Mouse (Mus musculus): ENCODE data around the gene Sgpp2.

Sgpp2 gene

DNA sequence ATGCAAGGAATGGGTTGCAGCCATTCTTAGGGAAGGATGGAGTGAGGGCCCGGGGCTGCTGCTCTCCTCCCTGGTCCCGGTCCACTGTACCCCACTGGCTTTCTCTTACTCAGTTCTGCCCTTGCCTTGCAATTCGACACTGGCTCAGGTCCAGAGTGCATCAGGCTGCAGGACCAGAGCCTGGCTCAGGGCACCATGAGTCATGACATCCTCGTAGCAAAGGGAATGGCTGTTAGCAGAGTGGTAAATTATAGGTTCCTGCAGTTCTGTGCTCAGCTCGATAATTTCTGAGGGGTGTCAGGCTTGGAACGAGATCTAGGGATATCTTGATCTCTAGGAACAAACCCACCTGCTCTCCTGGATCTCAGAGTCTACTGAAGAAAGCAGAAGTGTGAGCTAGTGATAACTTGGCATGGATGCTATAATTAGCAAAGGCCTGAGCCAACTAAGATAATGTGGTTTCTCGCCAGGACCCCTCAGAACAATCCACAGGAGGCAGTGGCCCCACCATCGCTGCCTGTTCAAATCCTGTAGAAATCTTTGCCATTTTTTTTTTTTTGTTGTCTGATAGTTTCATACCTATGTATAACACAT lies 86.3 kb downstream of the Sgpp2 start:
- DNase-seq (ENCODE audit: low read depth in 1 of 2, low spot score in 2 of 2), result no peak

DNA sequence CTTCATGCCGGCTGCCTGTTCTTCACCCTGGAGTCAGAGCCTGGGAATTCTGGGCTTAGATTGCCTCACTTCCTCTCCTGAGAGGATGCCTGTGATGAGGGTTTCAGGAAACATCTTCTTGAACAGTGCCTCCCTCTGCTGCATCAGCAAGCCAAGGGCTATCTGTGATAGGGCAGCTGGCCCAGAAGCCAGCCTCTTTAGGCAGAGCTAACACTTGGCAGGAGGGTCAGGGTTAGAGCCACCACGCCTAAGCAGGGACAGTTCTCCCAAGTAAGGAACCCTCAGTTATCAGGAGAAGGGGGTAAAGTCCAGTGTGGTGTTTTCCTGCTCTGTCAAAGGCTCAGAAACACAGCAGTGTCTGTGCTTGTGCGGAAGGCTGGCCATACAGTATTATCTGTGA lies 89.6 kb downstream of the Sgpp2 start:
- DNase-seq (ENCODE audit: low read depth in 1 of 2, low spot score in 2 of 2), result no peak

GRCm38 (mm10) chr1:78401413-78401812 lies 91.3 kb downstream of the Sgpp2 start:
- no peak for DNase-seq (ENCODE audit: low read depth in 1 of 2, low spot score in 2 of 2)

DNA sequence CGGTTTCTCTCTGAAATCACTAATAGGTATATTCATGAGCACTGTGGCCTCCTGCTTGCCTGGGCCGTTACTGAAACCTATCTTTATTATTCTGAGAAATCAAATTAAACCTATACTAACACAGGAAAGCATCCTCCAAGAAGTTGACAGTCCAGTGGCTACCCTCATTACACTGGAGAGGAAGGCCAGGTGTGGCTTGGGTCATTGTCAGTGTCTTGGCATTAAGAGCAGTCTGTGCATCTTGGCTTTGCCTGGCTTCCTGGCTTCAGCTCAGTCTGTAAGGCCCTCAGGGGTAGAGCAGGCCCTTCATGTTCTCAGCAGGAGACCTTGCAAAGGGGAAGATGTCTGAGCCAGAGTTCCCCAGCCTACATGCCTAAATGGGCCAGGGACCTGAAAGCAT lies 99.3 kb downstream of the Sgpp2 start:
- no peak for DNase-seq (ENCODE audit: low read depth in 1 of 2, low spot score in 2 of 2)

DNA sequence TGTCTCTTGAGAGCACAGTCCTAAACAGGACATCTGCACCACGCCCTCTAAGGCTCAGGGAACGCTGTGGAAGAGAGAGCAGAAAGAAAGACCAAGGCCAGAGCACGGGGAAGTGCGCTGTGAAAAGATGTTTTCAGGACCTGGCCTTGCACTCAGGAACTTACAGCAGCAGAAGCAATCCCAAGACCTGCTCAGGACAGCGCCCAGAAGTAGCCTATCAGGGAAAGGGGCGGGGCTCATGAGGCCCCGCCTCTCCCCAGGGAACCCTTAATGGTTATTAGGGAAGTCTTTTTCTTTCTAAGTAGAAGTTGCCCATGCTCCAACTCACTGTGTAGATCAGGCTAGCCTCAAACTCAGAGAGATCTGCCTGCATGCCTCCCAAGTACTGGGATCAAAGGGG lies 102.5 kb downstream of the Sgpp2 start:
- DNase-seq (ENCODE audit: low read depth in 1 of 2, low spot score in 2 of 2), result no peak

DNA sequence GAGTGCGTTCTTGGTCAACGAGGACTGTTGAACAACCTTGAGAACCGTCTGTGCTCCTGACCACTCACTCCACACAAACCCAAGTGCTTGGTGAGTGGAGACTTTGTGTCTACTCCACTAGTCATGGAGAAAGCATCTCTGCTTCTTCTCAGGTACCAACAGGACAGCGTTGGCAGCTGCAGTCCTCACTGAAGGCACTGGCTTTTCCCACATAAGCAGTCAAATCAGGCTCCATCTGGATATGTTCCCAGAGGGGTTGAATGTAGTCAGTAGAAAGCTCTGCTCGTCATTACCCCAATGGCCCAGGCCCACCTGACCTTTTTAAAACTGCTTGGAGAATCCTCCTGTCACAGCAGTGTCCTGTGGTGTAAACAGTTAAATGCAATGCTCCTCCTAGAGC lies 104.3 kb downstream of the Sgpp2 start:
- DNase-seq (ENCODE audit: low read depth in 1 of 2, low spot score in 2 of 2), result no peak

GRCm38 (mm10) chr1:78417154-78417911 lies 107.2 kb downstream of the Sgpp2 start:
- DNase-seq (ENCODE audit: low read depth in 1 of 2, low spot score in 2 of 2), result no peak

GRCm38 (mm10) chr1:78419593-78419992 lies 109.4 kb downstream of the Sgpp2 start:
- no peak for DNase-seq (ENCODE audit: low read depth in 1 of 2, low spot score in 2 of 2)

- no peak for DNase-seq (ENCODE audit: low read depth in 1 of 2, low spot score in 2 of 2)
These were observed 110.1 kb downstream of the Sgpp2 start for GRCm38 (mm10) chr1:78420271-78420670.

DNA sequence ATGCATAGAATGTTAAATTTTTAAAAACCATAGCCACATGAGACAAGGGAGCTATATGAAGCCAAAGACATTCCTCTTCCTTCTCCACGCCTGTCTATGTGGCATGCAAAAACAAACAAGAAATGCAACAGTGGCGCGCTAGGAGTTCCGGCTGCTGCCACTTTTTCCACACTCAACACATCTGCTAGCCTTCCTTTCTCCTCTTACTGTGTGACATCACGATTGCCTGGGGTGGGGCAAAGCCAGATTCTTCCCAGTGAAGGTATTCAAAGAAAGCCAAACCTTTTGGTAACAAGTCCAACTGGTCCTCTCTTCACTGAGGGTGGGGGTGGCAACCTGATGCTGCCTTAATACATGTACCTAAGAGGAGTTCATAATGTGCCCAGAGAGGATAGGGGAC lies 111.6 kb downstream of the Sgpp2 start:
- DNase-seq (ENCODE audit: low read depth in 1 of 2, low spot score in 2 of 2), result no peak

DNA sequence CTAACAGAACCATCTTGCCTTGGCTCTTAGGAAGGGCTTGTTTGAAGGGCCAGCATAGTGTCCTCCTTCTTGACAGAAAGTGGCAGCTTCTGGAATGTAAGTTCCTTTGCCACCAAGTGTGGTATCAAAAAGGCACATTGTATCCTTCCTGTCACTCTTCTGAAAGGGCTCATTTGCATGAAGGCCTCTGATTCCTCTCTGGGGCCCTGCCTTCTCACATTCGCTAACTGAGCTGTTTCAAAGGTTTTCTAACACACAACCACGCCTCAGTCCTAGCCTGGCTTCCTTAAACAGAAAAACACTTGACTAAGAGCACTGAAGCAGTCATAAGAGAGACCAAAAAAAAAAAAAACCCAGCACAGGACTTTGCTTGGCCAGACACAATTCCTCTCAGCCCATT lies 112.4 kb downstream of the Sgpp2 start:
- DNase-seq (ENCODE audit: low read depth in 1 of 2, low spot score in 2 of 2), result no peak

DNA sequence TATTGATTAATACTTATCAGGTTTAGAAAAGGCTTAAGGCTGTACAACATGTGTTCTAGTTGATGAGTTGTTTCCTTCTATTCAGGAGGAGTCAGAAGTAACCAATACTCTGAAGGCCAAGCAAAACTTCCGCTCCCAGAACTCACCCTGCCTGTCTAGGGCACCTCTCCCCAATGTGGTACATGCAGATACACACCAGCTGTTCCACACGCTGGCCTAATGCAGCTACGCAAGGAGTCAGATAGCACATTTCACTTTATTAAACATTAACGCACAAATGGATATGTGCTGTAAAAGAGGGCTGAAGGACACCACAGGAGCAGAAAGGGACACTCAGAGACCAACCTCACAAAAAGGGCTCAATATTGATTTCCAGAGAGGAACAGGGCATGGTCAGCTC lies 114.7 kb downstream of the Sgpp2 start:
- DNase-seq (ENCODE audit: low read depth in 1 of 2, low spot score in 2 of 2), result no peak

DNA sequence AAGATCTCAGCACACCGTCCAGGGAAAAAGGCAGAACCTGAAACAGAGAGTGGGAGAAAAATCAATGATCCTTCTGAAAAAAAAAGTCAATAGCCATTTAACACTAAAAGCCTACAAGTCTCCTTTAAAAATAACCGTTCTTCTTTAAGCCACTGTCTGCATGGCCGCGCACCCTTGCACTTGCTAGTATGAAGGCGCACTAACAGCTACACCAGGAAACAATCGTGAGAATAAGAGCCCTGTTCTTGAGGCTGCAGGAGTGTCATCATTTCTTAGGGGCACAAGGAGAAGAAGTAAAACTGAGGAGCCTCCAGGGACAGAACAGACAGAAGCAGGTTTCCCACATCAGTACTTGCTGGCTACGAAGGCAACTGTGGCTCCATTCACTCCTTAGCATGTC lies 115.2 kb downstream of the Sgpp2 start:
- DNase-seq (ENCODE audit: low read depth in 1 of 2, low spot score in 2 of 2), result no peak

DNA sequence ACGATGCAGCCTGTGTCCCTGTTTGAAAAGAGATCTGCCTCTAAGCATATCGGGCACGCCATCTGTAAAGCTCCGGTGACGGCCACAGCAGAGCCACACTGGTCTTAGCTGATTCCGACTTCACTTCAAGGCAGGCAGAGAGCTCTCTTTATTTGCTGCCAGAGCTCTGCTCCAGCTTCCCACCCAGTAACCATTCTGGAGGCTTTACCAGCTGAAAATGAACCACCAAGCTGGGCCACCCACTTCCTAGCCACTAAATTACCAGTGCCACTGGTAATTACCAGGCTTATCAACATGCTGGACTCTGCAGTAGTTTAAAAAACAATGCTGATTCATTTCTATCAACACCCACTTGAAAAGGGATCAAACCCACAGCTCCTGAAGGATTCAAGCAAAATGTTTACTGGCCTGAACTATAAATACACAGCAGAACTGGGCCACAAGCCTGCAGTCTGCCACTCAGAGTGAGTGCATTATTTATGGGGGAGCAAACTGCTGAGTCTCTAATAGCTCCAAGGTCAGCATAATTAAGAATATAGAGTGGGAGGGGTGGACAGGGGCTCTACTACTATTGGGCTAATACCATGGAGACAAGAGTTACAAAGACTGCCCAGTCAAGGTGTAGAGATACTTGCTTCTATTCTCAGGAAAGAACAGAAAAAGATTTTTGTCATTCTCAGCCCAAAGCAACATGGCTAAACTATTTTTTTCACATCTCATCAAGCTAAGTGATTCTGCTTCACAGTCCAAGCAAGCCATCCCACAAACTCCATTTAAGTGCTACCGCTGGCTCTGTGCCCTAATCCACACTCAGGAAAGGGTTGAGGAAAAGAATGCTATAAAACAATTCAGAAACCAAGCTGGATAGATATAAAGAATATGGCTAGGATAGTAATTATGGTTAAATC lies 115.9 kb downstream of the Sgpp2 start:
- no peak for DNase-seq (ENCODE audit: low read depth in 1 of 2, low spot score in 2 of 2)

GRCm38 (mm10) chr1:78426841-78427240 lies 116.7 kb downstream of the Sgpp2 start:
- no peak for DNase-seq (ENCODE audit: low read depth in 1 of 2, low spot score in 2 of 2)

GRCm38 (mm10) chr1:78428851-78429250 lies 118.7 kb downstream of the Sgpp2 start:
- no peak for DNase-seq (ENCODE audit: low read depth in 1 of 2, low spot score in 2 of 2)

DNA sequence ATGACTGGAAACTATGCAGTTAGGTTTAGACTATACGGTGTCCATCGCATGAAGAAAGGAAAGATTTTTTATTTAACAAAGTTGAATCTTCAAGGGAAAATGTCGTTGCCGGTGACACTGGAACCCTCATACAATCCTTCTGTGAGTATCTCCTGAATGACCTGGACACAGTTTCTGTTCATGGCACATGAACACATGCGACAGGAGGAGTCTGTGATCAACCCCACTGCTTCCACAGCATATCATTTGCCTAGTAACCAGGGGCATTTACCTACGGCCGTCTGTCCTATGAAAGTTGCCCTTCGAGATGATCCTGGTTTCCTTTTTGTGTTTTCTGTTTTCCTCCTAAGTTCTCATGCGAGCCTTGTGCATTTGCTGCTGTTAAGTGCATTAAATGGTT lies 123.3 kb downstream of the Sgpp2 start:
- DNase-seq (ENCODE audit: low read depth in 1 of 2, low spot score in 2 of 2), result no peak

- no peak for DNase-seq (ENCODE audit: low read depth in 1 of 2, low spot score in 2 of 2)
These were observed 125.8 kb downstream of the Sgpp2 start for GRCm38 (mm10) chr1:78435967-78436366.

DNA sequence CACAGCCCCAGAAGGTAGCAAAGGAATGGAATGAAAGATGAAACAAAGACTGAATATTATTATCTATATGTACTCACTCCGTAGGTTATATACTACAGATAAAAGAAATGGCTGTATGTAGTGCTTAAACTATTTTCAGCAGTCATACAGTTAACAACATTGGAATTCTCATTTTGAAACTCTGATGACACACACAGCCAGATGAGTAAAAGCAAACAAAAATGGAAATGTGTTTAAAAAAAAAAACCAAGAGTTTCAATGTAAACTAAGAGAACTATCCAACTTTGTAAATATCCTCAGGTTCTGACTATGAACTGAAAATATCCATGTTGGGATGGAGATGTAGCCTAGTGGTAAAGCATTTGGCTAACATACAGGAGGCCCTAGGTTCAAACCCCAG lies 126.3 kb downstream of the Sgpp2 start:
- no peak for DNase-seq (ENCODE audit: low read depth in 1 of 2, low spot score in 2 of 2)

GRCm38 (mm10) chr1:78437150-78437549 lies 127.0 kb downstream of the Sgpp2 start:
- DNase-seq (ENCODE audit: low read depth in 1 of 2, low spot score in 2 of 2), result no peak

DNA sequence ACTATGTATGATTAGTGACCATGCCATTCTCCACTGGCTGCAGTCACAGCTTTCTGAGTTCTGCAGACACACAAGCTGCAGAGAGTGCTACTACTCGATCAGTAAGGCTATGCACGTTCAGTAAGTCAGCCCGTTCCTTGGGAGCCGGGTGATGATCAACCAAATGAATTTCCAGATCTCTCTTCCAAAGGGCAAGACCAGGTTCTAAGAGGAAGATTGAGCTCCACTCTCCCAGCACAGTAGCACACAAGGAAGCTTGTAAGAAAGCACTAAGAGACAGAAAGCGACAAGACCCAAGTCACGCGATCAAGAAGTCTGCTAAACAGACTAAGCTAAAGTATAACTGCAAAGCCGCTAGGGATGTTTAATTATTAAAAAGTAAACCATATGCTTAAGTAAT lies 130.6 kb downstream of the Sgpp2 start:
- DNase-seq (ENCODE audit: low read depth in 1 of 2, low spot score in 2 of 2), result no peak

- DNase-seq (ENCODE audit: low read depth in 1 of 2, low spot score in 2 of 2), result no peak
These were observed 132.9 kb downstream of the Sgpp2 start for GRCm38 (mm10) chr1:78443056-78443455.
